Mouse (Mus musculus) cerebral cortex, adult 2 months (tissue): ENCODE data around the gene Dnase2a.

Source experiments
- WGBS: fragments of 180-500 bp; shearing (Covaris S2); methylation state at CpG from one replicate; pipeline ENCODE4 v1.1.7; 2018; 5-methylcytosine and 5-hydroxymethylcytosine counted together

Gene Dnase2a

DNA sequence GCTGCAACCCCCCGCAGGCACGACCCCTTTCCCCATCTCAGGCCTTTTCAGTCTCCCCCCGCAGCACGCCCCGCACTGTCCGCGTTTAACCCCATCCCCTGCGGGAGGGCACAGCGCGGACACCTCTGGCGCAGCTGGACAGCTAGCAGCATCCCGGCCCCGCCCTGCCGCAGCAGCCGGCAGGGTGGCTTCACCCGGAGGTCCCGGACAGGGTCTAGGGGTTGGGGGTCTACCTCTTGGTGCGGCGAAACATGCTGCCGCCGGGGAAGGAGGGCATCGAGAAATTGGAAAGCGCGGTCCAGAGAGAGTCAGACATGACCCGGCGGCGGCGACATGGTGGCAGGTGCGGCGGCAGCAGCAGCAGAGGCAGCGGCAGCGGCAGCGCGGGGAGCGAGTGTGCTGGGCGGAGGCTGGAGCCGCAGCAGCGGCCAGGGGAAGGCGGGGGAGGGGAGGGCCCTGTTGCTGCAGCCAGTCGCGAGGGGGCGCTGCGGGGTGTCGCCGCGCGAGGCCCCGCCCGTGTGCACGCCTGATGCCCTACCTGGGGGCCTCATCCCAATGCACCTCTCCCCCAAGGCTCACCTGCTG lies 28.7 kb downstream of the Dnase2a start, which contains the start of gene Mast1:
Mast1 (minus strand) TSS at position 398 of the 585 bp plus-strand sequence.
- under 1% methylated on average over 49 of the region's 50 CpGs for WGBS

DNA sequence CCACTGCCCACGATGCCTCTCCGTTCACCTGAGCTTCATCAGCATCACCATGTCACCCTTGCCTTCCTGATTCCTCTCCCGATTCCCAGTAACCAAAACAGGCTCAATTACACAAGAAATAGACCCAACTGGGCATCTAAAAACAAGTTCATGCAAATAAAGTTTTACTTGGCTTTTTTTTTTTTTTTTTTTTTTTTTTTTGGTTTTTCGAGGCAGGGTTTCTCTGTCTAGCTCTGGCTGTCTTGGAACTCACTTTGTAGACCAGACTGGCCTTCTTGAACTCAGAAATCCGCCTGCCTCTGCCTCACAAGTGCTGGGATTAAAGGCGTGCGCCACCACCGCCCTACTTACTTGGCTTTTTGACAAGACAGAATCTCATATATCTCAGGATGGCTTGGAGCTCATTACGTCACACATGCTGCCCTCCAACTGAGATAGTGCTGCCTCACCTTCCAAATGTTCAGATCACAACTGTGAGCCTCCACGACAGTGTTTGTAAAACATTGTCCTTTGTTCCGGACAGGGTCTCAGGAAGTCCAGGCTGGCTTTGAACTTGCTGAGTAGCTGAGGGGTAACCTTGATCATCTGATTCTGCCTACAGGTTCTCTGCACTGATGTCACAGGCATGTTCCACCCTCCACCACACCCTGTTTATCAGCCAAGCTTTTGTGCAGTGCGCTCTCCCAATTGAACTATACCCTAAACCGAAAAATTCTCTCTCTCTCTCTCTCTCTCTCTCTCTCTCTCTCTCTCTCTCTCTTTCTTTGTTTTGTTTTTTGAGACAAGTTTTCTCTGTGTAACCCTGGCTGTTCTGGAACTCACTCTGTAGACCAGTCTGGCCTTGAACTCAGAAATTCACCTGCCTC lies 29.5 kb downstream of the Dnase2a start:
- 47% methylated on average over 13 of the region's 13 CpGs for WGBS

DNA sequence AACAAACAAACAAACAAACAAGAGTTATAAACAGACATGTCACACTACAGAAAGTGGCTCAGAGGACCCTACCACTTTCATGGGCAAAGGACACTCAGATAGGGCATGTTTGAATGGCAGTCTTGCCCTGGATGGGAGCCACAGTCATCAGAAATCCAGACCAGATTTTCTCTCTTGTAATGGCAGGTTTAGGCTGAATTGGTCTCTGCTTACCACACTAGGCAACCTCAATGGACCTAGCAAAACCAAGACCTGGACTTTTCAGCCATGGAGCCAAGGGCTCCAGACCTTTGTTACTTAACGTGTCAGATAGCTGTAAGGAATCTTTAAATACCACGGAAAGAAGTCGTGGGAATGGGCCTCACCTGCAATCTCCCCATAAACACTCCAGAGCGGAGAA lies 35.3 kb downstream of the Dnase2a start:
- WGBS = 39% methylated on average over 4 of the region's 4 CpGs

DNA sequence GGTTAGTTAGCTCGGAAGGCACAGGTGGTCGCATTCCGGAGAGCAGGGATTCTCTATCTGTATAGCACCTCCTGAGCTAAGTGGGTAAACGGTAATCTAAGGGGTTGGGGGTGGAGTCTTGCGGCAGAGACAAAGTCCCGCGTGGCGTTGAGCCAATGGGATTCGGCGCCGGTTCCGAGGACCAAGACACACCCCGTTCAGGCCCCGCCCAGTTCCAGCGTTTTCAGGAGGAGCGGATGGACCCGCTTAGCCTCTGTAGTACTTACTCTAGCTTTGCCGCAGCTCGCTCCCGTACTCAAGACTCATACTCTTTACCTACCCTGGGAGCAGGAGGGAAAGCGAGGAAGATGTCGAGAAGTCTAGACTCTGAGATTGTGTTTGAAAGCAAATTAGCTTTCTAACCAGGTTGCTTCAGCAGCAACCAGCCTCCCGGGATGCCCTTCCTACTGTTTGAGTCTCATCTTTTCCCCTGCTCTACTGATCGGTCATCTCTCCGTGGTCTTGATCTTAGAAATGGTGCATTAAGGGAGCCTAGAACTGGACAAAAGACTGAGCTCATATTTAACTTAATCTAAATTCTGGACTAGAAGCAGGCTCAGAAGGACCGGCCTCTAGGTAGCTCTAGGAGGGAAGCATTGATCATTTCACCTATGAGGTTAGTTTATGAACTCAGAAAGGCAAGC lies 36.3 kb downstream of the Dnase2a start:
- WGBS = 2% methylated on average over 26 of the region's 26 CpGs

DNA sequence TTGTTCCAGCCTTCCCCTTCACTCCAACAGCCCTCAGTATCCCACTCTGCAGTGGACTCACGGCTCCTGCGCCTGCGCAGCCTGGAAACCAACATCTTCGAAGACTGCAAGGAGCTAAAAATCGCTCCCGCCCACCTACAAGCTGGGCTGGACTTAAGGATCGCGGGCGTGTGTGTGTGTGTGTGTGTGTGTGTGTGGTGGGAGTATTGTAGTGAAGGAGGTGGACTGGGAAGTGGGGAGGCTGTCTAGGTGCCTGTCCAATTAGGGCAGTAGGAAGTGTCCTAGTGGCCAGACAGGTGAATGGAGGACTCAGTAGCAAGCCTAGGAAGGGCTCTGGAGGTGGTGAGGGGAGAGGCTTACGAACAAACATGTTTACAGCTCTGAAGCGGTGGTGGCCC lies 36.9 kb downstream of the Dnase2a start:
- under 1% methylated on average over 11 of the region's 11 CpGs for WGBS

DNA sequence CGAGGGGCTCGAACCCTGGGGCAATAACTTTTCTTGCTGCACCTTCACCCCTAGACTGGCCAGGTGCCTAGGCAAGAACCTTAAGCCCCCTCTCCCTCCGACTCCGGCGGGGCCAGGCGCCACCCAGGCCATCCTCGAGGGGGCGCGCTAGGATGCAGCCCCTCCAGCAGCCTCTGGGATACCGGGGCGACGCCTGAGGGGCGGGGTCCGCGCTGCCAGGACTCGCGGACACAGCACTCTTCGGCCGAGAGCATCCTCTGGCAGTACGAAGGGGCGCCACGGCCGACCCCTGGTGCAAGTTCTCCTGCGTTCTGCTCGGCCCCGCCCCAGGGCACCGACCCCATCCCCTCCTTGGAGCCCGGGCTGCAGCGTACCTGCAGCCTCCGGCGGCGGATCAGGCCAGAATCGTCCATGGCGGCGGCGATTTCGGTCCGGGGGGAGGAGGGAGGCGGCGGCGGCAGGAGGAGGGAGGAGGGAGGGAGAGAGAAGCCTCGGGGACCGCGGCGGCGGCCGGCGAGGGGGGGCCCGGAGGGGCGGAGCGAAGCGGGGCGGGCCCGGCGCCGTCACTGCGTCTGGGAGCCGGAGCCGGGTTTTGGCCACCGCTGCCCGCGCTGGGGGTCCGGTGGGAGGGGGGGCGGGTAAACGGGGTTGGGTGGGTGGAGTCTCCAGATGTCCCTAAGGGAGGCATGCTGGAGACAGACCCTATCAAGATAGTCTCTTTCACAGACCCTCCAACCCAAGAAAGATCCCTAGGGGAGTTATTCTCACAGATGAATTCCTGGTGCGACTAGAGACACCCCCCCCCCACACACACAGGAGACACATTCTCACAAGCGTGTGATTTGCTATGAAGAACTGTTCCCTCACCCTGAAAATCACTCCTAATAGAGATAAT lies 37.5 kb downstream of the Dnase2a start:
- 2% methylated on average over 61 of the region's 67 CpGs for WGBS

DNA sequence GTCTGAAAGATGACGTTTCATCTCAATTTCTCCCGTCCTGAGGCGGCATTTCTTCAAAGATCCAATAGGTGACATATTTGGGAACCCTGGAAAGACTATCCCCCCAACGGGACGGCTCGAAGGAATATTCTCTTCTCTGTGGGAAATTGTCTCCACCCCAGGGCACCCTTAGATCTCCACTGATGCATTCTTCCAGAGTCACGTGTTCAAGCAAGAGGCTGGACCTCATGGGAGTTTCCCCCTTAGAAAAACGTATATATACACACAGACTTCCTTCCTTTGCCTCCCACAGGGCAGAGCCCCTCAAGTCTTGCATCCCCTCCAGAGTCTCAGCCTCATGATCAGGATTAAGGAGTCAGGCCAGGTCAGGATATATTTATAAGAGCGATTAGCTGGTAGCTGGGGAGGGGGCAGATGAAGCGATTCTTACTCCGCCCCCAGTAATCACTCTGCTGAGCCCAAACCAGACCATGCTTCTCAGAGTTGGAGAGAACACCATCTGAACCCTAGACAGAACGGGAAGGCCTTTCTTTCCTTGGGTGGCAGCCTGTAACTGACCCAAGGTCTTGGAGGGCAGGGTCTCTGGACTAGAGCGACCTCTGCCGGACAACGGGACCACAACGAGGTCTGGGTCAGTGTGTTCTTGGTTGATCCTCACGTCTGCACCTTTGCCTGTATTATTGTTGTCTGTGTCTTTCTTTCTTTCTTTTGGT lies 38.3 kb downstream of the Dnase2a start, which contains the start of gene Rtbdn:
Rtbdn (plus strand) TSS at position 464 of the 713 bp plus-strand sequence.
- 4% methylated on average over 17 of the region's 17 CpGs for WGBS

DNA sequence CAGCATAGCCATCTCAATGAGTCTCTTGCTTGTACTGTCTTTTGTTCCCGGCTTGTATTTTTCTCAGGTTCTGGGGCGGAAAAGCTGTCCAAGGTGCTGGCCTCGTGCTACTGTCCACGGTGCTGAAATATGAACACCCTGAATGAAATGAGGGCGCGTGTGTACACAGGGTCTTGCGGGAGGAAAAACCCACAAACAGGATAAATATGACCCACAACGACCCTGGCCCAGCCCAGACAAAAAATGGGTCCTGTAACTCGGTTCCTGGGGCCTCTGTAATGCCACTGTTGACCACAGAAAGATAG lies 38.8 kb downstream of the Dnase2a start:
- WGBS = 25% methylated on average over 9 of the region's 9 CpGs

DNA sequence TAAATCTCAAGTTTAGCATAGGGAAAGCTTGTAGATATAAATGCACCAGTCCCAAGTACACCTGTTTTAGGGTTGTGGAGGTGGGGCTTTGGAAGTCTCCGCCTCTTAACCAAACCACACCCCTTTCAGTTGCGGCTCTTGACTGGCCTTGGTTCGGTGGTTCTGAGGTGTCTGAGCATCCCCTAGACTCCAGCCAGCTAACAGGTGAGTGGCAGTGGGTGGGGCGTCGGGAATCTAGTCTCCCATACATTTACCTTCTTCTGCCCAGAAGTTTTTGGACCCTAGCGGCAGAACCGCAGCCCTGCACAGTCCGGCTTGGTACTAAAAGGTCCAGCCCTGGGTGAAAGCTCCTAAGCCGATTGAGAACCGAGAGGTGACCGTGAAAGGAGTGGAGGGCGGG lies 41.4 kb downstream of the Dnase2a start:
- WGBS = 15% methylated on average over 12 of the region's 12 CpGs

DNA sequence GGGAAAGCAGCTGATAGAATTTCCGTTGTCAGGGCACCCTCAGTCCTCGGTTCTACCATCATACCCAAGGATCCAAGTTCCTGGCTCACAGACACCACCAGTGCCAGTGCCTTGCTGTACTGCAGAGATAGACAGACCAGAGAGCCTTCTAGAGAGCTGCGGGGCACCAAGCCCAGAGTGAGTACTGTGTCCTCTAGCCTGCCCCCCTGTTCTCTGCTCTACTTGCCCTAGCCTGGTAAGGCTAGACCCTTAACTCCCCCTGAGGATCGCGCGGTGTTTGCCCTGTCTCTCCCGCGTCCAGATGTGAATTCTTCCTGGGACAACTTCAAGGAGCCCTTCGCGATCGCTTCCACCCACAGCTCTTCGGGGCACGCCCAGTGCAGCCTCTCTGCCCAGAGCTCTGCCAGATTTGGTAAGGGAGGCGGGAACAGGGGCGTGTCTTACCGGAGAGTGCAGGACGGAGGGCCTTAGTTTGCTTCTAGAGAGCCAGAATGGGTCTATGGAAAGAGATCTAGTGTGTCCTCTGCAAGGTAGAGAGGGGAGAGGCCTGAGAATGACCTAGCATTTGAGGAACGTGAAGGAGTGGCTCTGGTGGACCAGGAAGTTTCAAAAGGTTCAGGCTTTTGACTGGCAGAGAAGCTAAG lies 44.4 kb downstream of the Dnase2a start:
- 12% methylated on average over 18 of the region's 18 CpGs for WGBS

DNA sequence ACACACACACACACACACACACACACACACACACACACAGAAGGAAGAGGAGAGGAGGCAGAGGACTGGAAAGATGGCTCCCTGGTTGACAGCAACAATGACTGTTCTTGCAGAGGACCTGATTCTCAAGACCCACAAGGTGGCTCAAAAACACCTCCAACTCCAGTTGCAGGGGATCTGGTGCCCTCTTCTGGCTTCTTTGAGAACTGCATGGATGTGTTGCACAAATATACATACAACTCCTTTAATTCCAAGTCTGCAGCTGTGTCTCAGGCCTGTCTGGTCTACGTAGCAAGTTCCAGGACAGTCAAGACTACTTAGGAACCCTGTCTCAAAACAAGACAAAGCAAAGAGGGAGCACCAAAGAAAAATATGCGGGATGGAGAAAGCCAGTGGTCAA lies 48.4 kb downstream of the Dnase2a start:
- 44% methylated on average over 2 of the region's 2 CpGs for WGBS

DNA sequence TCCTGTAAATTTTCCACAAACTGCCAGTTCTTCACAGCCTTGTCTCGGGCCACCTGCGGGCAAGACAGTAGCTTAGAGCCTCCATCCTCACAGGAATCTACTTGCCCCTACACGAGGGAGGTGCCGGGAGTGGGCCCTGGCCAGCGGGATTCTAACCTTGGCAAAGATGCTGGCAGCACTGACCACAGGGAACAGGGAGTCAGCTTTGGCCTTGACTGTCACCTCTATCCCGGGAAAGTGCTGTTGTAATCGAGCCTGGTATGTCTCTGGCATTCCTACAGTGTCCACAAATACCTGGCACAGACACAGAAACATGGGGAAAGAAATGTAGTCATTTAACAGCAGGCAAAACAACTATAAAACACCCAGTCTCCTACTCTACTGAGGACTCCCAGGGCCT lies 51.5 kb downstream of the Dnase2a start:
- 91% methylated on average over 7 of the region's 7 CpGs for WGBS

DNA sequence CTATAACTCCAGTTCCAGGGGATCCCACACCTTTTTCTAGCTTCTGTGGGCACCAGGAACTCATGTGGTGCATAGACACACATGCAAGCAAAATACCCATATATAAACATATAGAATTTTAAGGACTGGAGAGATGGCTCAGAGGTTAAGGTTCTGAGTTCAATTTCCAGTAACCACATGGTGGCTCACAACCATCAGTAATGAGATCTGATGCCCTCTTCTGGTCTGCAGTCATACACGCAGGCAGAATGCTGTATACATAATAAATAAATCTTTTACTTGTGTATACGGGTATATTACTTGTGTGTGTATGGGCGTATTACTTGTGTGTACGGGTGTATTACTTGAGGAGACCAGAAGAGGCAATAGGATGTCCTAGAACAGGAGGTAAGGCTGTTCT lies 55.6 kb downstream of the Dnase2a start:
- 84% methylated on average over 4 of the region's 4 CpGs for WGBS

DNA sequence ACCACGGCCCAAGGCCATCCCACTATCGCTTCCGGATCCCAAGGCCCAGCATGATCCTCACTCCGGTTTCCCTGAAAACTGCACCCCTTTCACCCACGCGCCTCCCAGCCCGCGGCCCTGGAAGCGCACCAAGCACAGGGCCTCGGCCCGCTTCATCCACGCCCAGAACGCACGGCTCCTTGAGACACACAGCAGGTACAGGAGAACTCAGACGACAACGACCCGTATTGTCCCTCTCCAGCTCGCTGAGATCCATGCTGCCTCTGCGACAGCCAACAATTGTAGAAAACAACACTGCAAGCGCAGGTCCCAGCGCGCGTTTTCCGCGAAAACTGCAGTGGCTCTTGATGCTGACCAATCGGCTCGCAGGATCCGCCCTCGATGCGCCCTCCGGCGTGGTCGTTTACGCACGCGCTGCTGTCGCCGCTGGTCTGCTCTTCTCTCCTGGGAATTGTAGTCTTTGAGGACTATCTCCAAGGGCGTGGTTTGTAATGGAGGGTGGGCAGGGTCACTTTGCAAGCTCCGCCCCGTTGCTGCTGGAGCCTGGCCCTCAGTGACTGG lies 57.5 kb downstream of the Dnase2a start:
- WGBS = under 1% methylated on average over 41 of the region's 41 CpGs

DNA sequence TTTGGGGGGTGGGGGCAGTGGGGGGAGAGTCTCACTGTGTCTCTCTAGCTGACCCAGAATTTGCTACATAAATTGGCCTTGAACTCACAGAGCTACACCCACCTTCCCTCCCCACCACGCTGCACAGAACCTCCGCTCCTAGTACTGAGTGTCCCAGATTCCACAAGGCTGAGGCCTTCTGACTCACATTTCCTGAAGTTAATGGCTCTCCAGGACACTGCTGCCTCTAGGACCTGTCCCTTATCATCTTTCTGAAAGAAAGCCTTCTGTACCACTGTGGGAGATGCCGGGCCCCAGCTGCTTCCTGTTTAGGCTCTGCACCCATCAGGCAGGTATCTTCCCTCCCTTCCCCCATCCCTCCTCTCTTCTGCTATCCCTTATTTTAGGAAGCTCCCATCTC lies 58.2 kb downstream of the Dnase2a start:
- 58% methylated on average over 3 of the region's 3 CpGs for WGBS

DNA sequence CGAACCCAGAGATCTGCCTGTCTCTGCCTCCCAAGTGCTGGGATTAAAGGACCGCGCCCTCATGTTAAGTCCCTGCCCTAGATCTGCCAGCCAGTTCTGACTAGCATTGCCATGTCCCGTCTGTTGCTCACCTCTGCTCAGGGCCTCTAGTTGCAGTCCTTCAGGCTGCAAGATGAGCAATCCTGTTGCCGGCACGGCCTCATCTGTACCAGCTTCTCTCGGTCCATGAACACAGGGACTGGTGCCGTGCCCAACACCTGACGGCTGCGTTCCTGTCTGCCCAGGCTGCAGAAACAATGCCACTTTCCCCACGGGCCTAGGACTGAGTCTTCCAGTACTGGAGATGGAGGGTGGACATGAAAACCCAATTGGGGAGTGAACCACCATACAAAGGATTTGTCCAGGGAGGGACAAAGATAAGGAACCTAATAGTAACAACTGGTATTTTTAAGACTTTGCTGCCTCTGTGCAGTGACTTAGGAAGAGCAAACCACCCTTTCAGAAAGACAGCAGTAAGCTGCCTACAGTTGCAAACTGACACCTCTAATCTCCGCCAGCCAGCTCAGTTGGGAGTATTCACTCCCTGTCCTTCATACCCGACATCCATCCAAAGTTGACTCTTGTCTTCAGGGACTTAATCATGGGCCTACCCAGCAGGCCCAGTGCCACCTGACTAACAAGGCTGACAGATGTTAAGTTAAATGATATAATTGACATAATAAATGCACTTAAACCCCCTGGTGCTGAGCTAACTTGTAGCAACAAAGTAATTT lies 59.4 kb downstream of the Dnase2a start:
- 89% methylated on average over 13 of the region's 13 CpGs for WGBS

DNA sequence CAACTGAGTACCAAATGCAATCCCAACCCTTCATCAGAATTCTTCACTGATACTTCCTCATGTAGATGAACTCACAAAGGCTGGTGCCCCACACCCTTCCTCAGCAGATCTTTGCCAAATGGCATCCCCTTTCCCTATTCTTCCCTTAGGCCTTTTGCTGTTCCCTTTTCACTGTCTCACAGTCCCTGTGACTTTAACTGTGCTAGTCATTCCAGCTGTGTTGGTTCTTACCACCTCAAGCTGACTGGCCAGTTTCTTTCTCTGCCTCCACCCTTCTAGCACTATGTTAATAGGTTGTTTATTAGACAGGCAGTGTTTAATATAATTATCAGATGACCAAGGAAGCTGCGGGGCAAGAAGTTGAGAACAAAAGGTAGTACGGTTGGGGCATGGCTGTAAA lies 60.3 kb downstream of the Dnase2a start:
- WGBS = 14% methylated on average over 2 of the region's 2 CpGs

DNA sequence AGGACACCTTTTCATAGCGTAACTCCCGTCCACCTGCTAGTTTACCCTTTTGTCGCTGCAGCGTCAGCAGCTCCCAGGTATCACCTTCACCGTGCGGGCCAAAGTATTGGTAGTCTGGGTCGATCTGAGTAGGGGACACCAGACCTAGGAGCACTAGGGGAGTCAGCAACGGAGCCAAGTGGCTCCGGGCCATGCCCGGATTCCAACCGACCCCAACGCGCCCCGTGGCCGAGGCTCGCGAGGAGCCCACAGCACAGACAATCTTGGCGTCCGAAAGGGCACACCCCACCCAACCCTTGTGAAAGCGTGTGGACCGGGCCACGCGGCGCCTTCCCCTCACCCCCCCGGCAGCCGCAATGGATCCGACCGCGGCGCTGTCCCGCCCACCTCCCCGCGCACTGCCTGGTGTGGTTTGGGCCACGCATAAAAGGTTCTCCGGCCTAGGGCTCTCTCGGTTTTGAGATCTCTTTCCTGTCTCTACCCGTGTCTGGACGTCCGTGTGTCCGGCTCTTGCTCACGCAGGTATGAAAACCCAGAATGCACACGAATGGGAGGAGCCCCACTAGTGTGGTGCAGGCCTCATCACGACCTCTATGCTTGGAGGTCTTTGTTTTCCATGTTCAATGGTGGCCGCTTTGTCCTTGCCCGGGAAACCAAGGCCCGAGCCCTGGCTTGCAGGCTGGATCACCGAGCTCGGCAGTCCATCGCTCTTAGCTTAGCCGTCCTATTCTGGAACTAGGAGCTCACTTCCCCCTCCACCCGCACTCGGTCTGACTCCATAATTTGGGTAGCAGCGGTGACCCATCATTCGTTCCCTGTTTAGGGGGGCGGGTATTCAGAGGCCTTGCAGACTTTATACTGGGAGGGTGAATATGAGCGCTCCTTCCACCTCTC lies 61.1 kb downstream of the Dnase2a start, which contains the start of the genes Gm49661, Prdx2 and Rnaseh2a:
Gm49661 (minus strand) TSS at position 193 of the 894 bp plus-strand sequence.
Prdx2 (plus strand) TSS at position 347 of the 894 bp plus-strand sequence.
Rnaseh2a (minus strand) TSS at position 527 of the 894 bp plus-strand sequence.
- under 1% methylated on average over 56 of the region's 56 CpGs for WGBS
